Mouse (Mus musculus) layer of hippocampus, postnatal 10 days (tissue): ENCODE measurements around the gene Hoxb9. TPM values are rescaled to one million over a fixed set of nuclear protein-coding genes. Genes with fewer than 3 reads are reported as not detected.

ENCODE experiments used
- DNase-seq, 2 experiments: peaks; one replicate each; pipeline ENCODE4 v3.0.0; 2021; ENCODE audit warnings: low spot score in 2 of 2
- total RNA-seq, 2 experiments: library from RNA; stranded (reverse); gene quantifications; 2 replicates each; pipeline ENCODE4 v1.2.3; 2021

Hoxb9 gene
- total RNA-seq, 2 experiments from 2014 or later = not detected

DNA sequence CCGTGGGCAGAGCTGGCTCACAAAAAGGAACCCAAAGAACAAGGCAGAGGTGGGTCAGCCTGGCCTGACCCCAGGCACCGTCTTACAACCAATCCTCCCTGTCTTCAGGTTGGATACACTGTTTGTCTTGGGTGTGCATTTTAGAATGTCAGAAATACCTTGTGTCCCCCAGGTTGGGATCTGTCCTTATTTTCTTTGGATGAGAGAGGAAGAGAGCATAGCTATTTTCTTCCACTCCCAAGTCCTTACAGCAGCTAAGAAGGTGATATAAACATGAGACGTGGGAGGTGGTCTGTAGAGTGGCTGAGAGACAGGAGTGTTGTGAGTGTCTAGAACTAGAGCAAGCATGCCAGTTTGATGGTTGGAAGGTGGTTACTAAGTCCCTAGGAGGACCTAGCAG lies 26.2 kb downstream of the Hoxb9 start:
- no peak for DNase-seq

DNA sequence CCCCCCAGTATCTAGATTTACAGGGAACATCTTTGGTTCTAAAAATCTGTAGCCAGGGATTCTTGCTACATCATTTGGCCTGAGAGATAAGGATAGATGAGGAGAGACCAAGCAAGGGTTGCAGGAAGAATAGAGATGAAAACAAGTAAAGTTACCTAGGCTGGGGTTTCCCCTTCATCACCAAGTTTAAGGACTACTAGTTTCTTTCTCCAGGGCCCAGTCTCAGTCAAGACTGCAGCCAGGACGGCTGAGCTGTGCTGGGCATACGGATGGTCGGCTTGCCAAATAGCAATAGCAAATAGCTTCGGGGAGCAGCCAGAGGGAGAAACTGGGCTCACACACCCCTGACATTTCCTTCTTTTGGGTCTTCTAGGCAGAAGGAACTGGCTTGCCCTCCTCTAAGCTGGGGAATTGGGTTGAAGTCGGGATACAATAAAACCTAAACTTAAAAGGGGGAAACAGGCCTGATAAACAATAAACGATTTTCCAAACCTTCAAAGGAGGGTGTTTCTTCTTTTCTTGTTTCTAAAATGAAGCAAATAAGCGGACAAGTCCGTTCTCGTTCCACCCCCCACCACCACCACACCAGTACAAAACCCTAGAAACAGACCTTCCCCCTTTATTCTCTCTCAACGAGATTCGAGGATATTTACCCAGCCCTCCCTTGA lies 26.8 kb downstream of the Hoxb9 start:
- DNase-seq = no peak

DNA sequence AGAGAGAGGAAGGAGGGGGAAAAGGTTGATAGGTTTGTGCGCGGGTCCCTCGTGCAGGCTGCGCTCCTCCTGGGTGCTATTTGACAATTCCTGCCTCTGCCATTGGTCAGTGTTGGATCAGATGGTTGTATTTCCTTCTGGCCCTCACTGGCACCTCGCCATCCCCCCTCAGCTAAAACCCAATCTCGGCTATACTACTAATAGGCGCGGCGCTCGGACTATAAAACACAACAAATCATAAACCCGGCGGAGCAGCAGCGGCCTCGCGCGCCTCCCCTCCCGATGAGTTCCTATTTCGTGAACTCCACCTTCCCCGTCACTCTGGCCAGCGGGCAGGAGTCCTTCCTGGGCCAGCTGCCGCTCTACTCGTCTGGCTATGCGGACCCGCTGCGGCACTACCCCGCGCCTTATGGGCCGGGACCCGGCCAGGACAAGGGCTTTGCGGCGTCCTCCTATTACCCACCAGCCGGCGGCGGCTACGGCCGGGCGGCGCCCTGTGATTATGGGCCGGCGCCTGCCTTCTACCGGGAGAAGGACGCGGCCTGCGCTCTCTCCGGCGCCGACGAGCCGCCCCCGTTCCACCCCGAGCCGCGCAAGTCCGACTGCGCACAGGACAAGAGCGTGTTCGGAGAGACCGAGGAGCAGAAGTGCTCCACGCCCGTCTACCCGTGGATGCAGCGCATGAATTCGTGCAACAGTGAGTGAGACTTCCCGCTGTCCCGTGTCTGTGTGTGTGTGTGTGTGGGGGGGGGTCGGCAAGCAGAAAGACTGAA lies 27.8 kb downstream of the Hoxb9 start:
- DNase-seq = no peak

DNA sequence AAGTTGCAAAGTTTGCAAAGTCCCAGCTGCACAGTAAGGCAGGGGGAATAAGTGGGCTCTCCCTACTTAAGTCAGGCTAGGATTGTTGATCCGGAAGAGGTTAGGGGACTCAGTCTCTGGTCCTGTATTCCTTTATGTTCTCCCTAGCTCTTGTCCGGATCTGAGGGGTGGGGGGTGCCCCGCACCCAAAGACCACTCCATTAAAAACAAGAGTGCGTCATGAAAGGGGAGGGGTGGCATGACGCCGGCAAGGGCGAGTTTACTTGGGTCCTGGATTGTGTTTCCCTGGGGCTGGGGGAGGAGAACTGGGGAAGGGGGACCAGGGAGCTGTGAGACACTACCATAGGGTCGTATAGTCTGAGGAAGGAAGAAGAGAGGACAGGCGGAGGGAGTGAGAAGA lies 28.5 kb downstream of the Hoxb9 start:
- DNase-seq = no peak

DNA sequence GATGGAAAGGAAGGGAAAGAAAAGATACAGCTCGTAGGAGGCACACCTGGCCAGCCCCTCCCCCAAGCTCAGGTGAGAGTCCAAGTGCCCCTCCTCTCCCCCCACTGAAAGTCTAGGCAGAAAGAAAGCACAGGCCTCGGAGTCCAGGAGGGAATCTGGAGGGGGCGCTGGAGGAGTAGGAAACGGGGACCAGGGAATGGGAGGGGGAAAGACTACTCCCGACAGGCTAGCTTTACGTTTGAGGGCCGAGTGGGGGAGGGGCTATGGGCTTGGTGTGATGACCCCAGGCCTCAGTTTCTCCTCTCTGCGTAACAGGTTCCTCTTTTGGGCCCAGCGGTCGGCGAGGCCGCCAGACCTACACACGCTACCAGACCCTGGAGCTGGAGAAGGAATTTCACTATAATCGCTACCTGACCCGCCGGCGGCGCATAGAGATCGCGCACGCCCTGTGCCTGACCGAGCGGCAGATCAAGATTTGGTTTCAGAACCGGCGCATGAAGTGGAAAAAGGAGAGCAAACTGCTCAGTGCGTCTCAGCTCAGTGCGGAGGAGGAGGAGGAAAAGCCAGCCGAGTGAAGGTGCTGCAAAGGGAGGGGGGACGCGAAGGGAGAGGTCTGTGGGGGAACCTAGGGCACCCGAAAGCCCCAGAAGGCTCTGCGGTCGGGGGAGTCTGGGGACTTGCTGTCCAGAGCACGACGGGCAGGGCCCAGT lies 29.3 kb downstream of the Hoxb9 start:
- no peak for DNase-seq

DNA sequence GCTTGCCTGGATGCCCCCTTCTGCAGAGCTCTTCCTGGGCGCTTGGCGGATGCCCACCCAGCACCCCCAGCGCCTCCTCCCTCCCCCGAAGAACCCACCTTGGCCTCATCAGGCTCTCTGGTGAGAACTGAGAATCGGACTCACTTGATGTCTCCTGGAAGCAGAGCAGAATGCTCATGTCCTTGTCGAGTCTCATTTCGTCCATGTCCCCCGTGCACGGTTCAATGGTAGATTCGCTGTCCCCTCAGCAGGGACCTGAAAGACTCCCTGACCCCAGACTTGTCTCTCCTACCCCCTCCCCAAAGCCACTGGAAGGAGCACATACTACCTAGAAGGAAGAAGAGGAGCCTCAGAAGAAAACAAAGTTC lies 29.8 kb downstream of the Hoxb9 start:
- DNase-seq = no peak

DNA sequence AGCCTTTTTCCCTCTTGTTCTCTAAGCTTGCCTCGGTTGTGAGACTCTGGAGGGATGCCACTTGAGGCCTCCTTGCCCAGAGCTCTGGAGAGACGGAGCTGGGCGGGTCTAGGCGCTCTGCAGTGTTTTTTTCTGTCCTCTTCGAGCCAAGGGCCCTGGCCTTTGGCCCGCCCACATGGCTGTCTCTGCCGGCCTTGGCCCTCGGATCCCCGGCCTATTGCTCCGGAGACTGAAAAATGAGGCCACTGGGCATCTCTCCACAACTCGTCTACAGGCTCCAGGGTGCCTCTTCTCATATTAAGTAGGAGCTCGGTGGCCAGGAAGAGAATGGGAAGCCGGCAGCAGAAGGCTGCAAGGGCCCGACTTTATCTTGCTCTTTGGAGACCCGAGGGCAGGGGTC lies 30.6 kb downstream of the Hoxb9 start:
- peak in 1 of 2 experiments; percentile 46 for DNase-seq

DNA sequence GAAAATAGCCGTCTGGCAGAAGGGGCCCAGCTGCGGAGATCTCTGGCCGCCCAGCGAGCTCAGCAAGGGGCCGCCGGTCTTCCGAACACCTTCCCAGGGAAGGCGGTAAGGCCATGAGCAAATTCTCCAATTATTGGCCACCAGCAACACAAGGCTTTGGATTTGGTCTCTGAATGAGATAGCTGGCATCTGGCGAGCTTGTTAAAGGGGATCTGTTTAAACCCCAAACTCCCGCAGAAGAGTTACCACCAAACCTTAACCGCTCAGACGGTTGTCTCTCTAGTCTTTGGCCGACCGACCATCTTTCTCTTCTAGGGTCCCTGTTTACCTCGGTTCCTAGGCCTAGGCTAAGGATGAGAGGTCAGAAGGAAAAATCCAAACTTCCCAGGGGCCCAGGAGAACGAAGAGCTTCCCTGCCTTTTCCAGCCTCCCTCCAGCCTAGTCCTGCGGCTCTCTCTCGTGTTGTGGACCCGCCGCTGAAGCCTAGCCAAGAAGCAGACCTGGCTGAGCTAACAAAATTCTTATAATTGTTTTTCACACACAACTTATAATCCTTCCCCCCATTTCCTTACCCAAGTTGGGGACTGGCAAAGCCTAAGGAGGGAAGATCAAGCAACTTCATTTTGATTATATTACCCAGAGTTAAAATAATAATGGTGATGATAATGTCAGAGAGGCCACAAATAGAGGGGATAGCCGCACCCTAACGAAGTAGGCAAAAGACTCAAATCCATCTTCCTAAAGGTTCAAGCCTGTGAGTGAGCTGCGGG lies 31.3 kb downstream of the Hoxb9 start:
- no peak for DNase-seq

DNA sequence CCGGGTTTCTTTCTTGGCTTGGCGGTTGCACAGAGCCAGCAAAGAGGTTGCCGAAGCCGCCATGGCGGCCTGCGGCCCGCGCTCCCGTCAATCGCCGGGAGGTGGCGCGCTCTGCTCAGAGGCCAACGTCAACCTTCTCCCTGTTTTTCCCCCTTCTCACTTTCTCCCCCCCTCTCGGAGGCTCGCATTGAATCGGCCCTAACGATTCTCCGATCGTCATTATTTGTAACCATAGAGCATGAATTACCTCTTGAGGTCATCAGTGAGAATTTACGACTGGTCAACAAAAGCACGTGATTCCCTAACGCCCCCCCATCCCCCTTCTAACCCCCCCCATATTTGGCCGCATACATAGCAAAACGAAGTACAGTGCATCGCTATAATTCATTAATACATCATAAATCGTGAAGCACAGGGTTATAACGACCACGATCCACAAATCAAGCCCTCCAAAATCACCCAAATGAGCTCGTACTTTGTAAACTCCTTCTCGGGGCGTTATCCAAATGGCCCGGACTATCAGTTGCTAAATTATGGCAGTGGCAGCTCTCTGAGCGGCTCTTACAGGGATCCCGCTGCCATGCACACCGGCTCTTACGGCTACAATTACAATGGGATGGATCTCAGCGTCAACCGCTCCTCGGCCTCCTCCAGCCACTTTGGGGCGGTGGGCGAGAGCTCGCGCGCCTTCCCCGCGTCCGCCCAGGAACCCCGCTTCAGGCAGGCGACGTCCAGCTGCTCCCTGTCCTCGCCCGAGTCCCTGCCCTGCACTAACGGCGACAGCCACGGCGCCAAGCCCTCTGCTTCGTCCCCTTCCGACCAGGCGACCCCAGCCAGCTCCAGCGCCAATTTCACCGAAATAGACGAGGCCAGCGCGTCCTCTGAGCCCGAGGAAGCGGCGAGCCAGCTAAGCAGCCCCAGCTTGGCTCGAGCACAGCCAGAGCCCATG lies 32.2 kb downstream of the Hoxb9 start, which contains the start of gene Hoxb5:
Hoxb5 (plus strand) TSS at position 186 of the 949 bp plus-strand sequence.
- peak; percentile 69 for DNase-seq

- DNase-seq = no peak
Observed at GRCm38 (mm10) chr11:96304381-96305195, 33.3 kb downstream of the Hoxb9 start.

GRCm38 (mm10) chr11:96305505-96306182 lies 34.4 kb downstream of the Hoxb9 start:
- DNase-seq = no peak

GRCm38 (mm10) chr11:96306183-96306907 lies 35.1 kb downstream of the Hoxb9 start:
- no peak for DNase-seq

- no peak for DNase-seq
Observed at GRCm38 (mm10) chr11:96306908-96307269, 35.6 kb downstream of the Hoxb9 start.

DNA sequence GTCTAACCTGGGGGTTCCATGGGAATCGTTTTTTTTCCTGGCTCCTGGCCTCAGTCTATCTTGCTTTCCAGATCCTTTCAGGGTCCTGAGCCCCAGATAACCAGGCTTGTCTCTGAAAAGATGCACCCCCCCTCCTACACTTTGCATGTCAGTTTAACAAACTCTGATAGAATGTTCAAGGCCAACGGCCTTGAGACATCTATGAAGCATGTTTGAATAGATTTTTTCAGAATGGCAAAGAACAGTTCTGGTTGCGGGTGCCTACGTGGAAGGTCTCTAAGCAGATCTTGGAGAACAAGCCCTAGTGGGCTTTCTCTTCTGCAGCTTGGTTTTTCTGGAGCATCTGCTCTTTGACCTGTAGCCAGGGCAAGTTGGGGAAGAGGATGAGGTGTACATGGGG lies 37.5 kb downstream of the Hoxb9 start:
- no peak for DNase-seq

DNA sequence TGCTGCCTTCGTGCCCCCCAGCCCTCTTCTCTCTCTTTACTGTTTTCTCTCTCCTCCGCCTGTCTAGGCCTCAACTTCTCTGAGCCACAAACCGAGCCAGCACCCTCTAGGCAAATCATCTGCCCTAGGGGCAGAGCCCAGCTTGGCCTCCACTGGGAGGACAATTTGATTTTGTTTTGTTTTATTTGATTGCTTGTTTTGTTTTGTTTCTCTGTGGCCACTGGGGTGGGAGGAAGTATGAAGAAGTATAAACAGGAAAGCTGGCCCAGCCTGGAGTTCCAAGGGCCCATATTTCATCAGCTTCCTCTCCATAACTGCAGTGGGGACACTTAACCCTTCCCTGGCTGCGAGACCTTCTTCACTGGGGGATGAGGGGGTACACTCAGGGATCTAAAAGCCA lies 38.0 kb downstream of the Hoxb9 start:
- DNase-seq = no peak

DNA sequence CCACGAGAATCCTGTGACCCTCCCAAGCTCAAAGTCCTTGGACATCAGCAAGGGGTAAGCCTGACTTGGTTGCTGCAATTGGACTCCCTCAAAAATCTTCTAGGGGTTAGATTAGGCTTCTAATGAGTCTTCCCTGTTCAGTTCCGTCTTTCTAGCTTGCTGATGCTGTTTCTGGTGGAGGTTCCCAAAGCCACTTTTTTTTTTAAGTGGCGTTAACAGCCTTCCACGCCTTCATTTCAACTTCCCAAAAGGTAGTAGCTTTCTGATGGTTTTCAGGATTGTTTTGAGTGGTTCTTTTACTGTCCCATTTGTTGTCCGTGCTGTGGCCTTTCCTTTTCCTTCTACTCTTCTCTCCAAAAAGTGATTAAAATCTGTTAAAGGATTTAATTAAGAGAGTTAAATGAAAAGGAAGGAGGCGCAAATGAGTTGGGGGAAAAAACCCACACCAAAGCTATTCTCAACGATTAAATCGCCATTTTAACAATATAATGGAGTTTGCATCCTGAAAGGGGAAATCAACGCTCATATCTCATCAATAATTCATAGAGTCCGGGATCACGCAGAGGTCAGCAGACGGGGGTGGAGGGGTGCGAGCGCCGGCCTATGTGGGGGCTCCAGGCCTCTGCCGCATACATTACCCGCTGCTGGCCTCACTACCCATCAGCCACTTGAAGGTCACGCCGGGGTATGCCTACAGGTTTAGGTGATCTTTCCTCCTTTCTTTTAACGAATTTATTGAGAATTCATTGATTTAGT lies 39.1 kb downstream of the Hoxb9 start:
- DNase-seq = no peak

- no peak for DNase-seq
Observed at GRCm38 (mm10) chr11:96311097-96311496, 39.8 kb downstream of the Hoxb9 start.
